Mouse (Mus musculus): ENCODE measurements around the gene Urgcp.

DNA sequence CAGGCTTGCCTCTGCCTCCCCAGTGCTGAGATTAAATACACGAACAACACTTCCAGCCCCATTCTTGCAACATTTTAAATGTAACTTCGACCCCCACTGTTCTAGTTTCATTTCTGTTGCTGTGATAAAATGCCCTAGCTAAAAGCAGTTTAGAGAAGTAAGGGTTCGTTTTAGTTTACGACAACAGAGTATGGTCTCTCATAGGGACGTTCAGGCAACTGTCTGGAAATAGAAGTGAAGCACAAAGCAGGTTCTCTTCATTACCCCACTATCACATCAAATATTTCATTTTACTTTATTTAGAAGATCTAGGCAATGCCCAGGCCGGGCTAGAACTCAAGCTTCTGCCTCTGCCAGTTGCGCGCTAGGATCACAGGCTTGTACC, 25.5 kb upstream of the Urgcp start:
- TF ChIP-seq CTCF (conservative IDR thresholded peaks at IDR 0.05; ENCODE audit: low read length) (no peak), POU5F1 (IDR thresholded peaks at IDR 0.05; ENCODE audit: borderline replicate concordance, low read length) (no peak), NANOG (IDR thresholded peaks at IDR 0.05; ENCODE audit: borderline replicate concordance, low read length) (no peak)

All from E14TG2a.4 (cell line).